Mouse (Mus musculus): ENCODE data around the gene Cox5a.
A peak's percentile ranks its signal among the peaks of the same experiment; 100 is the strongest.

The Cox5a gene

GRCm38 (mm10) chr9:57526435-57526834 is 5.4 kb downstream of the Cox5a start:
- DNase-seq: no peak

GRCm38 (mm10) chr9:57531946-57532345 is 10.9 kb downstream of the Cox5a start:
- no peak for DNase-seq

- no peak for DNase-seq
Observed at GRCm38 (mm10) chr9:57536362-57536761, 15.3 kb downstream of the Cox5a start.

- peak; percentile 94 to 95 for DNase-seq
Observed at GRCm38 (mm10) chr9:57537044-57537727, 16.1 kb downstream of the Cox5a start, which contains the start of gene Fam219b. TSS of gene Fam219b (plus strand) at chr9:57537528.

GRCm38 (mm10) chr9:57537728-57538181 is 16.7 kb downstream of the Cox5a start:
- DNase-seq: no peak

GRCm38 (mm10) chr9:57539550-57539949 is 18.5 kb downstream of the Cox5a start:
- no peak for DNase-seq

- DNase-seq: peak in 1 of 2 experiments; percentile 70
Observed at GRCm38 (mm10) chr9:57541312-57541711, 20.2 kb downstream of the Cox5a start.

GRCm38 (mm10) chr9:57543951-57544350 is 22.9 kb downstream of the Cox5a start:
- DNase-seq: no peak

GRCm38 (mm10) chr9:57547287-57547686 is 26.2 kb downstream of the Cox5a start:
- no peak for DNase-seq

- no peak for DNase-seq
Observed at GRCm38 (mm10) chr9:57547869-57548268, 26.8 kb downstream of the Cox5a start.

- no peak for DNase-seq
Observed at GRCm38 (mm10) chr9:57549186-57549585, 28.1 kb downstream of the Cox5a start.

- DNase-seq: peak in 1 of 2 experiments; percentile 33
Observed at GRCm38 (mm10) chr9:57550126-57550862, 29.2 kb downstream of the Cox5a start.

- DNase-seq: peak; percentile 66 to 73
Observed at GRCm38 (mm10) chr9:57552139-57552887, 31.2 kb downstream of the Cox5a start, which contains the start of gene Mpi. TSS of gene Mpi (minus strand) at chr9:57552763.

GRCm38 (mm10) chr9:57553119-57553518 is 32.0 kb downstream of the Cox5a start:
- DNase-seq: no peak

- DNase-seq: no peak
Observed at GRCm38 (mm10) chr9:57554753-57555152, 33.7 kb downstream of the Cox5a start.

- no peak for DNase-seq
Observed at GRCm38 (mm10) chr9:57557215-57557614, 36.1 kb downstream of the Cox5a start.

GRCm38 (mm10) chr9:57558625-57559024 is 37.6 kb downstream of the Cox5a start:
- no peak for DNase-seq

- no peak for DNase-seq
Observed at GRCm38 (mm10) chr9:57559568-57559967, 38.5 kb downstream of the Cox5a start.

- no peak for DNase-seq
Observed at GRCm38 (mm10) chr9:57560263-57560662, 39.2 kb downstream of the Cox5a start.

GRCm38 (mm10) chr9:57560861-57561710 is 40.0 kb downstream of the Cox5a start, which contains the start of gene Scamp2:
TSS of gene Scamp2 (plus strand) at chr9:57560943.
- peak; percentile 95 for DNase-seq

GRCm38 (mm10) chr9:57561711-57562099 is 40.6 kb downstream of the Cox5a start:
- peak in 1 of 2 experiments; percentile 28 for DNase-seq

GRCm38 (mm10) chr9:57562896-57563372 is 41.9 kb downstream of the Cox5a start:
- peak; percentile 25 to 55 for DNase-seq
